Mouse (Mus musculus): ENCODE measurements around the gene Evi2. TPM values are rescaled to one million over a fixed set of nuclear protein-coding genes. Genes with fewer than 3 reads are reported as not detected.

The Evi2 gene
- total and polyA plus RNA-seq, 3 experiments: 0.15 to 1.2 TPM; not detected in 1

GRCm38 (mm10) chr11:79568197-79568911, 38.0 kb upstream of the Evi2 start:
- H3K27me3 ChIP-seq (ENCODE audit: control insufficient read depth in 1 of 2, insufficient read depth in 2 of 2, low read length in 2 of 2): no peaks in the 10 kb centered on the region
- no peaks in the 10 kb centered on the region for H3K9me3 ChIP-seq (replicated peaks; ENCODE audit: insufficient read depth, low read length)
- H3K36me3 ChIP-seq (ENCODE audit: control insufficient read depth in 1 of 2, insufficient read depth in 2 of 2, low read length in 2 of 2): peaks cover 0 to 13% of the 10 kb centered on the region in 2 experiments; a peak in 2 of 4 replicates
- no peaks in the 10 kb centered on the region for H3K79me2 ChIP-seq (ENCODE audit: control insufficient read depth, insufficient read depth, low read length, poor library complexity)
- no peak overlapping the region for H3K9ac ChIP-seq (ENCODE audit: control insufficient read depth, low read depth, low read length, poor library complexity, severe bottlenecking)
- no peak overlapping the region for H3K27ac ChIP-seq (ENCODE audit: control insufficient read depth, low read depth, low read length)
- no peaks in the 10 kb centered on the region for H3K4me1 ChIP-seq (ENCODE audit: control insufficient read depth in 1 of 2, insufficient read depth in 2 of 2, low read length in 2 of 2)
- H3K4me3 ChIP-seq (ENCODE audit: control insufficient read depth in 1 of 2, insufficient read depth in 1 of 2, low read depth in 2 of 2, low read length in 2 of 2): no peak overlapping the region
- no peak for DNase-seq (ENCODE audit: low read depth, low spot score)
- TF ChIP-seq GABPA (IDR thresholded peaks at IDR 0.05; ENCODE audit: low read depth, low read length): no peak
- no peak for TF ChIP-seq MAFK (IDR thresholded peaks at IDR 0.05; ENCODE audit: borderline replicate concordance, low read depth, low read length)
- no peak for TF ChIP-seq MEF2A (IDR thresholded peaks at IDR 0.05; ENCODE audit: extremely low read depth, insufficient replicate concordance, low read depth, low read length, poor library complexity, severe bottlenecking)
- TF ChIP-seq MAX (IDR thresholded peaks at IDR 0.05; ENCODE audit: low read length): no peak
- TF ChIP-seq ELF1 (IDR thresholded peaks at IDR 0.05; ENCODE audit: low read depth, low read length): no peak
- no peak for TF ChIP-seq JUND (IDR thresholded peaks at IDR 0.05; ENCODE audit: low read depth, low read length)
- no peak for TF ChIP-seq TBP (IDR thresholded peaks at IDR 0.05; ENCODE audit: low read depth, low read length)
- no peak for TF ChIP-seq MXI1 (IDR thresholded peaks at IDR 0.05; ENCODE audit: low read depth, low read length)
- no peak for TF ChIP-seq BHLHE40 (IDR thresholded peaks at IDR 0.05; ENCODE audit: borderline replicate concordance, low read depth, low read length)
- no peak for TF ChIP-seq ZNF384 (IDR thresholded peaks at IDR 0.05; ENCODE audit: low read depth, low read length)
- no peak for TF ChIP-seq EP300 (IDR thresholded peaks at IDR 0.05; ENCODE audit: low read depth in 1 of 2, low read length in 2 of 2)

- peak; percentile 47 for DNase-seq (ENCODE audit: low read depth, low spot score)
- H3K9ac ChIP-seq (ENCODE audit: control insufficient read depth, low read depth, low read length, poor library complexity, severe bottlenecking): no peak overlapping the region
- peaks cover 0 to 13% of the 10 kb centered on the region in 2 experiments; a peak in 2 of 4 replicates for H3K36me3 ChIP-seq (ENCODE audit: control insufficient read depth in 1 of 2, insufficient read depth in 2 of 2, low read length in 2 of 2)
- H3K4me3 ChIP-seq (ENCODE audit: control insufficient read depth in 1 of 2, insufficient read depth in 1 of 2, low read depth in 2 of 2, low read length in 2 of 2): no peak overlapping the region
- H3K79me2 ChIP-seq (ENCODE audit: control insufficient read depth, insufficient read depth, low read length, poor library complexity): no peaks in the 10 kb centered on the region
- no peak overlapping the region for H3K27ac ChIP-seq (ENCODE audit: control insufficient read depth, low read depth, low read length)
- TF ChIP-seq RAD21 (IDR thresholded peaks at IDR 0.05; ENCODE audit: low read depth, low read length) (peak; percentile 52), CTCF (IDR thresholded peaks at IDR 0.05 in 2 of 3, conservative IDR thresholded peaks at IDR 0.05 in 1 of 3; ENCODE audit: control insufficient read depth in 1 of 3, insufficient read depth in 1 of 3, low read depth in 2 of 3, low read length in 3 of 3, poor library complexity in 1 of 3, severe bottlenecking in 1 of 3) (peak; percentile 17 to 55 (median 46); a peak in 5 of 6 replicates), UBTF (IDR thresholded peaks at IDR 0.05; ENCODE audit: borderline replicate concordance, insufficient read depth, low read depth, low read length) (no peak), SMC3 (IDR thresholded peaks at IDR 0.05; ENCODE audit: low read depth, low read length) (peak; percentile 35; the same call in 1 of the 2 replicates)
- no peaks in the 10 kb centered on the region for H3K9me3 ChIP-seq (replicated peaks; ENCODE audit: insufficient read depth, low read length)
- no peaks in the 10 kb centered on the region for H3K27me3 ChIP-seq (ENCODE audit: control insufficient read depth in 1 of 2, insufficient read depth in 2 of 2, low read length in 2 of 2)
- no peaks in the 10 kb centered on the region for H3K4me1 ChIP-seq (ENCODE audit: control insufficient read depth in 1 of 2, insufficient read depth in 2 of 2, low read length in 2 of 2)
These were observed 36.6 kb upstream of the Evi2 start for GRCm38 (mm10) chr11:79566947-79567346.
